Mouse (Mus musculus) ES-Bruce4 (cell line): Measurements from ENCODE around the gene Ackr3. TPM values are rescaled to one million over a fixed set of nuclear protein-coding genes. Genes with fewer than 3 reads are reported as not detected.

Source experiments
- H3K27ac ChIP-seq: 2 replicates; pipeline ENCODE4 v1.5.1; 2012; ENCODE audit warnings: low read length, inconsistent platforms; ENCODE audit not compliant: insufficient read depth
- H3K27me3 ChIP-seq: 2 replicates; pipeline ENCODE4 v1.6.1; 2012; ENCODE audit warnings: mild to moderate bottlenecking, low read length, inconsistent platforms; ENCODE audit not compliant: control insufficient read depth, poor library complexity, insufficient read depth, severe bottlenecking
- H3K36me3 ChIP-seq: 2 replicates; pipeline ENCODE4 v1.6.1; 2012; ENCODE audit warnings: inconsistent platforms, mild to moderate bottlenecking, low read length, moderate library complexity; ENCODE audit not compliant: control insufficient read depth, poor library complexity, insufficient read depth, severe bottlenecking
- H3K4me1 ChIP-seq: one replicate; pipeline ENCODE4 v1.8.1; 2011; ENCODE audit warnings: low read length; ENCODE audit not compliant: control insufficient read depth, insufficient read depth
- H3K4me3 ChIP-seq: 2 replicates; pipeline ENCODE4 v1.5.1; 2011; ENCODE audit warnings: low read depth, mild to moderate bottlenecking, low read length
- H3K9ac ChIP-seq: 2 replicates; pipeline ENCODE4 v1.6.1; 2012; ENCODE audit warnings: low read depth, mild to moderate bottlenecking, inconsistent platforms; ENCODE audit not compliant: poor library complexity, severe bottlenecking
- H3K9me3 ChIP-seq: replicated peaks from 2 replicates; pipeline ENCODE4 v1.6.1; 2012; ENCODE audit warnings: mild to moderate bottlenecking, low read length, inconsistent platforms; ENCODE audit not compliant: control insufficient read depth, poor library complexity, insufficient read depth, severe bottlenecking
- CTCF ChIP-seq: IDR thresholded peaks from one replicate; pipeline ENCODE4 v1.8.1; 2011; ENCODE audit warnings: low read depth, low read length
- EP300 ChIP-seq: IDR thresholded peaks from 2 replicates; pipeline ENCODE4 v1.6.1; 2011; ENCODE audit warnings: low read depth, low read length; ENCODE audit not compliant: insufficient read depth
- POLR2A ChIP-seq: IDR thresholded peaks from one replicate; pipeline ENCODE4 v1.8.1; 2011; ENCODE audit warnings: low read length; ENCODE audit not compliant: insufficient read depth
- polyA plus RNA-seq: library from polyadenylated mRNA; stranded (reverse); fragments of >200 nt; gene quantifications from 2 replicates; pipeline ENCODE4 v1.2.4, GENCODE M21; 2011; ENCODE audit warnings: low read depth; ENCODE audit not compliant: missing spikeins, insufficient read depth, insufficient read length

Ackr3 gene
- polyA plus RNA-seq, 1 experiment = 5.2 TPM

DNA sequence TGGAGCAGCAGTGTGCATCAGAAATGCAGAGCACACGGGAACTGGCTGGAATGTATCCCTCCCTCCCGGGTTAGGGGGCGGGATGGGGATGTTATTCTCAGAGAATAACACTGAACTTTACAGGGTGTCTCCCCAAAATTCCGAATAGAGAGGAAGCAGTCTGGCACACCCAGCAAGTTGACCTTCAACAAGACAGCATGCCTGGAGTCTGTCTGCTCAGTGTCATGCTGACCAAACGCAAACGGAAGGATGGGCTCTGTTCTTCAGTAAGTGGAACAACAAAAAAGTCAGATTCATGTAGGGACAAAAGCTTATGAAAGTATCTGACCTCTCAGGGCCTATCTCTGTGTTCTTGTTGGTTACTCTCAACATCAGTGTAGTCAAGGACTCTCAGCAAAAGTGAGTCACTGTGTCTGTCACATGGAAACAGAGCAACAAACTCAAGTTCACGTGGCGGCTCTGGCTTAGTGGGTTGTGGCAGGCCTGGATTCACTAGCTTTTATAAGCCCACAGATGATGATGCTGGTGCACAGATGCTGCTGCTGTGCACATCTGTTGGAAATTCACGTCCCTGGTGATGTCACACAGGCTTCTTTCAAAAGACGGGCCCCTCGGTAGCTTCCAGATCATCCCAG, 54.6 kb downstream of the Ackr3 start:
- TF ChIP-seq CTCF (no peak), EP300 (no peak), POLR2A (no peak)
- Histone ChIP-seq H3K9me3 (no peaks in the 10 kb centered on the region), H3K4me3 (no peak overlapping the region), H3K27me3 (no peaks in the 10 kb centered on the region), H3K36me3 (no peaks in the 10 kb centered on the region), H3K4me1 (no peaks in the 10 kb centered on the region), H3K27ac (no peak overlapping the region), H3K9ac (no peak overlapping the region)

DNA sequence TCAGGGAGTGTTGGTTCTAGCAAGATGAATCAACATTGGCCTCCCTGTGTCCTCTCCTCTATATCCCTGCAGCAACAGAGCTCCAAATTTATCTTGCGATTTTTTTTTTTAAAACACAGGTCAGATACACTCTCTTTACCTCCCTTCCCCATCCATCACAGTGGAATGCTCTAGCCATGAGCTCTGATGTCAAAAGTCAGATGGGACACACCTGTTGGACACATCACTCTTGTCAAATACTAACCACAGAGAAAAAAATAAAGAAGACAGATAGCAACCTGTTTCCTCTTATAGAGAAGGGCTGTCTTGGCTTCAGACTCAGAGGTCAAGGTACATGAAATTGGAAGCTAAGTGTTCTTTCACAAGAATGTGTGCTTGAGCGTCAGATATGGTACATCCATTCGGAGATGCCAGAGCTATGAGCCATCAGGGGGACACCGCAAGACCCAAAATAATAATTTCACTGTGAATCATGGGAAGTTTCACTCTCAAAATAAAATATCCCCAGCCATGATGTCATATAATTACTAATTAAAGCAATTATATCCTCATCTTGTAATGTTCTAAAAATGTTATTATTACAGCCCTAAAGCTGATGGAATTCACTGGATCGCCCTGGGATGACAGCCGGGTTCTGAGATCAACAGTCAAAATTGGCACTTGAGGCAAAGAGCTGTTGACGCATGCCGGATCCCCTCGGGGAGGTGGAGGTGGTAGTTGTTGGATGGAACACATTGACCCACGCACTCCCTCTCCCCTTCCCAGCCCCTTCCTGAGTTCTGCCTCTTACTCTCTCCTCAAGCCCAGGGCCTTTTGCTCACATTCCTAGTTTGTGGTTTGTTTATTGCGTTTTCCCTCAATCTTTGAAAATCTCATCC, 57.2 kb downstream of the Ackr3 start:
- Histone ChIP-seq H3K9me3 (no peaks in the 10 kb centered on the region), H3K4me3 (no peak overlapping the region), H3K36me3 (no peaks in the 10 kb centered on the region), H3K27ac (no peak overlapping the region), H3K4me1 (no peaks in the 10 kb centered on the region), H3K9ac (no peak overlapping the region), H3K27me3 (no peaks in the 10 kb centered on the region)
- TF ChIP-seq CTCF (no peak), EP300 (no peak), POLR2A (no peak)

DNA sequence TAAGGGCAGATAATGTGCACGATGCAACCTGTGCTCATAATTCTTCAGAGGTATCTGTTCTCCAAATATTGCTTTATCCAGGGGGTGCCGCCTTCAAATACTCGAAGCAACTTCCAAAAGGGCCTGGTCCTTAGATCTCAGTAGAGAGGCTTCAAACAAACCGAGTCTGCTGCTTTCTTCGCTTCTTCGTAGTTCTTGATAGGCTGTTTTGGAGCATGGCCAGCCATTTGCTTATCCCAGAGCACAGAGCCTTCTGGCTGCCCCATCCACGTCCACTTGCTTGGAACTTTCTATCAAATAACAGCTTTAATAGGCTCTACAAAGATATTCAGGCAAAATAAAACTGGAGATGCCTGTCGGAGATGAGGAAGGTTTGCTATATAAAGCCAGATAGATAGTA, 58.6 kb downstream of the Ackr3 start:
- Histone ChIP-seq H3K4me3 (no peak overlapping the region), H3K27me3 (no peaks in the 10 kb centered on the region), H3K9ac (no peak overlapping the region), H3K9me3 (no peaks in the 10 kb centered on the region), H3K4me1 (no peaks in the 10 kb centered on the region), H3K36me3 (no peaks in the 10 kb centered on the region), H3K27ac (no peak overlapping the region)
- TF ChIP-seq CTCF (no peak), EP300 (no peak), POLR2A (no peak)

Other genes starting within 250 kb of the Ackr3 start
- gene Asb18, start 189.3 kb upstream of the Ackr3 start, polyA plus RNA-seq = not detected in 2 replicates
- gene Iqca, start 50.6 kb upstream of the Ackr3 start, polyA plus RNA-seq = not detected in 2 replicates